Mouse (Mus musculus) retina, adult 2 months (tissue): Measurements from ENCODE around the gene Mfsd2a.

Source experiments
- DNase-seq: peaks from one replicate; pipeline ENCODE4 v3.0.0-alpha.2; 2012; ENCODE audit warnings: low read depth, low spot score

Mfsd2a gene

GRCm38 (mm10) chr4:122978850-122979249, 17.9 kb upstream of the Mfsd2a start:
- DNase-seq: no peak

- DNase-seq: no peak
Observed at GRCm38 (mm10) chr4:122976885-122977284, 15.9 kb upstream of the Mfsd2a start.

GRCm38 (mm10) chr4:122974976-122975520, 14.1 kb upstream of the Mfsd2a start:
- no peak for DNase-seq

- DNase-seq: no peak
Observed at GRCm38 (mm10) chr4:122972056-122972455, 11.1 kb upstream of the Mfsd2a start.

- DNase-seq: no peak
Observed at GRCm38 (mm10) chr4:122971646-122972045, 10.7 kb upstream of the Mfsd2a start.

GRCm38 (mm10) chr4:122971191-122971590, 10.2 kb upstream of the Mfsd2a start:
- no peak for DNase-seq

- no peak for DNase-seq
Observed at GRCm38 (mm10) chr4:122968106-122968505, 7.1 kb upstream of the Mfsd2a start.

- DNase-seq: no peak
Observed at GRCm38 (mm10) chr4:122962751-122963150, 1.8 kb upstream of the Mfsd2a start.

- DNase-seq: no peak
Observed at GRCm38 (mm10) chr4:122961589-122961988, 601 bp upstream of the Mfsd2a start.

GRCm38 (mm10) chr4:122960321-122961099, 478 bp downstream of the Mfsd2a start:
- DNase-seq: no peak

GRCm38 (mm10) chr4:122959816-122960215, 1.2 kb downstream of the Mfsd2a start:
- DNase-seq: no peak

- no peak for DNase-seq
Observed at GRCm38 (mm10) chr4:122958491-122959031, 2.4 kb downstream of the Mfsd2a start.

- no peak for DNase-seq
Observed at GRCm38 (mm10) chr4:122956301-122956700, 4.7 kb downstream of the Mfsd2a start.

- DNase-seq: peak; percentile 29
Observed at GRCm38 (mm10) chr4:122955412-122956136, 5.4 kb downstream of the Mfsd2a start.

GRCm38 (mm10) chr4:122954680-122955411, 6.1 kb downstream of the Mfsd2a start:
- no peak for DNase-seq

- no peak for DNase-seq
Observed at GRCm38 (mm10) chr4:122949096-122949495, 11.9 kb downstream of the Mfsd2a start.

- DNase-seq: no peak
Observed at GRCm38 (mm10) chr4:122947223-122947622, 13.8 kb downstream of the Mfsd2a start.

- DNase-seq: no peak
Observed at GRCm38 (mm10) chr4:122944408-122944807, 16.6 kb downstream of the Mfsd2a start.

GRCm38 (mm10) chr4:122939048-122939796, 21.8 kb downstream of the Mfsd2a start:
- no peak for DNase-seq

- DNase-seq: no peak
Observed at GRCm38 (mm10) chr4:122937489-122937888, 23.5 kb downstream of the Mfsd2a start.
